Mouse (Mus musculus): ENCODE results near the gene Cfap54.

GRCm38 (mm10) chr10:93087504-93087903 lies 6.1 kb upstream of the Cfap54 start:
- TF ChIP-seq CTCF (IDR thresholded peaks at IDR 0.05; ENCODE audit: extremely low read depth, insufficient read depth, insufficient read length, insufficient replicate concordance) (no peak), POLR2A (IDR thresholded peaks at IDR 0.05; ENCODE audit: low read depth, low read length) (no peak)

Measured in spleen, adult 2 months (tissue).